Mouse (Mus musculus) G1E (cell line): Measurements from ENCODE around the gene Ptpn4.

Source experiments
- CTCF ChIP-seq: IDR thresholded peaks from 2 replicates; pipeline ENCODE4 v1.5.1; 2012; ENCODE audit warnings: low read depth, low read length, inconsistent platforms, mixed read lengths
- GATA1 ChIP-seq: IDR thresholded peaks from 2 replicates; pipeline ENCODE4 v1.6.1; 2012; ENCODE audit warnings: borderline replicate concordance, low read length, inconsistent platforms, mixed read lengths
- POLR2AphosphoS5 ChIP-seq: IDR thresholded peaks from 2 replicates; pipeline ENCODE4 v1.6.1; 2012; ENCODE audit warnings: low read depth, low read length, inconsistent platforms; ENCODE audit not compliant: insufficient replicate concordance
- TAL1 ChIP-seq: conservative IDR thresholded peaks from 2 replicates; pipeline ENCODE4 v1.6.1; 2012; ENCODE audit warnings: low read depth, low read length, inconsistent platforms, mixed read lengths

- TF ChIP-seq CTCF (no peak), POLR2AphosphoS5 (no peak), TAL1 (no peak), GATA1 (no peak)
Observed at GRCm38 (mm10) chr1:119775915-119776314, 61.5 kb downstream of the Ptpn4 start.
